Mouse (Mus musculus) ES-Bruce4 (cell line): ENCODE results near the gene Sdhaf1.

Source experiments
- CTCF ChIP-seq: IDR thresholded peaks from one replicate; pipeline ENCODE4 v1.8.1; 2011; ENCODE audit warnings: low read depth, low read length
- POLR2A ChIP-seq: IDR thresholded peaks from one replicate; pipeline ENCODE4 v1.8.1; 2011; ENCODE audit warnings: low read length; ENCODE audit not compliant: insufficient read depth

DNA sequence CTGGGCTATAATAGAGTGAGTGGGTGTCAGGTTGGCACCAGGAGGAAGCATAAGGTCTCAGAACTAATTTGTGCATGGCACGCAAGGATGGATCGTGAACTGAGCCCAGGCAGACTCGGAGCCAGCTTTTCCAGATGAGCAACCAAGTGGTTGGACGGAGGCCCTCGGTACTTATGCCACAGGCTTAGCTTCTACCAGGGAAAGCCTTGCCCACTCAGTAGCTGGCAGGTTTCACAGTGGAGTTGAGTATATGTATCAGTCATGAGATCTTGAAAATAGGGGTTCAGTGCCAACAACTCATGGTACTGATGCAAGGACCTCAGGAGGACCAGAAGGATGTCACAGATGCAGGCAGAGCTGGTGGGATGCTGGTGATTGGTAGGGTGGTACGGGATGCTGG, 12.0 kb upstream of the Sdhaf1 start:
- TF ChIP-seq CTCF (no peak), POLR2A (no peak)
